Comparison of ENCODE assay signal across 7 mouse cellular contexts in genomic region chr2:51973410-51973968, GRCm38 (mm10). TPM values are rescaled to one million over a fixed set of nuclear protein-coding genes. Genes with fewer than 3 reads are reported as not detected.
A peak's percentile ranks its signal among the peaks of the same experiment; 100 is the strongest.
DNase-seq lines count a peak whose midpoint lies in the region; ATAC-seq and TF ChIP-seq lines count a peak whose summit lies in the region.

TSS of gene Nmi (minus strand) at chr2:51973494.

- no peaks in the 10 kb centered on the region for H3K27me3 ChIP-seq in limb, embryonic 14.5 days (ENCODE audit: control insufficient read depth, insufficient read depth, low read length)

- no peaks in the 10 kb centered on the region for H3K9me3 ChIP-seq in limb, embryonic 14.5 days (ENCODE audit: control insufficient read depth, low read length)

- peak; percentile 60 for DNase-seq in 416B (ENCODE audit: low read depth)
- peak; percentile 35 to 39 for DNase-seq in heart, postnatal 10 days
- DNase-seq in limb, embryonic 14.5 days (ENCODE audit: low spot score), result no peak
- DNase-seq in neural tube, embryonic 10.5 days (ENCODE audit: extremely low spot score, low spot score), result peak; percentile 22
- DNase-seq in right cerebral cortex, postnatal 4 days, result no peak

- peak within 1 kb of the TSS; percentile 68 for H3K4me2 ChIP-seq in limb, embryonic 14.5 days (replicated peaks; ENCODE audit: low read depth, low read length, severe bottlenecking)

- H3K4me3 ChIP-seq in limb, embryonic 14.5 days (replicated peaks; ENCODE audit: low read length), result peak within 1 kb of the TSS; percentile 66

- ATAC-seq in CD4-positive, CD25-positive, alpha-beta regulatory T cell, adult 4 months, result no peak
- no peak for ATAC-seq in common myeloid progenitor, adult 5-6 weeks (replicated peaks; ENCODE audit: low read depth, poor library complexity, severe bottlenecking)
- peak; percentile 45; the same call in 1 of the 2 replicates for ATAC-seq in limb, embryonic 14.5 days (ENCODE audit: low FRiP score, low read depth)

- no peak for TF ChIP-seq POLR2A in limb, embryonic 14.5 days (IDR thresholded peaks at IDR 0.05; ENCODE audit: borderline replicate concordance, extremely low read depth, insufficient read depth, insufficient read length)

- 66% methylated on average over 9 of the region's 9 CpGs for WGBS in limb, embryonic 14.5 days

- no peaks in the 10 kb centered on the region for H3K36me3 ChIP-seq in limb, embryonic 14.5 days (ENCODE audit: control insufficient read depth, insufficient read depth, low read length)

- H3K4me1 ChIP-seq in limb, embryonic 14.5 days (ENCODE audit: control insufficient read depth, insufficient read depth, low read length), result 0 out of 2 replicates have a peak, but pooled peaks cover 3% of the 10 kb centered on the region

- intact Hi-C loops in heart, postnatal 10 days (cut with DNase I), result loop anchor here (2.0 to 5.0 kb wide), 2 partner anchors 36 to 99 kb away; partner anchors contain the start of genes Rbm43 and Rif1

- H3K9ac ChIP-seq in limb, embryonic 14.5 days (ENCODE audit: low read depth, low read length, severe bottlenecking), result peak within 1 kb of the TSS; percentile 77

- H3K27ac ChIP-seq in limb, embryonic 14.5 days (replicated peaks; ENCODE audit: low read depth, low read length), result peak within 1 kb of the TSS; percentile 81

RNA-seq across cellular contexts. Expression of gene Nmi, which starts in this region (rescaled TPM):
- polyA plus RNA-seq in CD4-positive, CD25-positive, alpha-beta regulatory T cell, adult 4 months (2017; shearing (Covaris generic)), result 100 to 1,000 TPM; 158 to 170 TPM
- total RNA-seq in common myeloid progenitor, adult 5-6 weeks (2017), result 63.2 and 77.3 TPM in 2 replicates
- 1 to 10 TPM; 6.2 to 8.0 TPM for total RNA-seq in heart, postnatal 10 days (2021)
- 4.3 and 7.9 TPM in 2 replicates for polyA plus RNA-seq in limb, embryonic 14.5 days (2012; rRNA removed)
- polyA plus RNA-seq in limb, embryonic 14.5 days (2014; fragmentation: Nextera tagmentation; extraction: Ambion mirVana), result 11.3 and 13.4 TPM in 2 replicates

Comparison
In these comparisons a context has a peak if more than half of its experiments do, and no peak if none do; other contexts are left out.
1. RNA of gene Nmi (polyA plus RNA-seq): 158 to 170 TPM in CD4-positive, CD25-positive, alpha-beta regulatory T cell, adult 4 months; 4.3 to 13.4 TPM in limb, embryonic 14.5 days; every median in the first group is over 10 times any median in the second.
2. DNase-seq: peak in 416B (single experiment), heart, postnatal 10 days (2 of 2) and neural tube, embryonic 10.5 days (single experiment); none in limb, embryonic 14.5 days (single experiment) and right cerebral cortex, postnatal 4 days (single experiment).